Mouse (Mus musculus) kidney, adult 11 months (tissue): ENCODE results near the gene Cntnap5a.

Experiments used
- DNase-seq: peaks from one replicate; pipeline ENCODE4 v3.0.0; 2022

Gene Cntnap5a

DNA sequence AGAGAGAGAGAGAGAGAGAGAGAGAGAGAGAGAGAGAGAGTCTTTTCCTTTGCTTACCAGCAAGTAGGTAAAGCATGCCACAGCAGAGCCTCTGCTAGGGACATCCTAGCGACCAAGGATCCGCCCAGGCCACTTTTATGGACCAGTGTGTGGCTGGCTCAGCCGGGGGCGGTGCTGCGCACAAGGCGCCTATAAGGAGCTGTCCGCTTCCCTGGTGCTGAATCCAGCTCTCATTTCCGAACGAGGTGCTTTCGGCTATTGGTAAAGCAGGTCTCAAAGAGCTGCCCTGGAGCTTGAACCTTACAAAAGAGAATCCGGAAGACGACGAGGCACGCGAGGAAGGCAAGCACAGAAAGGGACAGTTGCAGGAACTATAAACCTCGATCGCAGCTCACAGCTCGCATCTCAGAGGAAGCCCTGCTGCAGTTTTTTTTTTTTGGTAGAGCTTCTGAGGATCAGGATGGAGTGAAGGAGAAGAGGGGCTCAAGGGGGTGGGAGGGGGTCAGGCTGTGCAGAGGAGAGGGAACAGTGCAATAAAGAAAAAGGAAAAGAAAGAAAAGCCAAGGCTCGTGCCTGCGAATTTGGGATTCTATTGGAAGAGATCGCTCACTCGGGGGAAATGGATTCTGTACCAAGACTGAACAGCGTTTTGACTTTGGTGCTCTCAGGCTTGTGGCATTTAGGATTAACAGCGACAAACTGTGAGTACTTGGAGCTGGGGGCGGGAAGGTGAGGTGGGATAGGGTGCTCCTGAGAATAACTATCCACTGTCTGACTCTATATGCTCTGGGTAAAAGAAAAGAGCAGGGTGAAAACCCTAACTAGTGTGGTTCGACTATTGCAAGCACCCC lies at the start of gene Cntnap5a:
Gene Cntnap5a, plus strand, starts transcription at position 239 of the 851 bp plus-strand sequence.
- peak; percentile 9 for DNase-seq

DNA sequence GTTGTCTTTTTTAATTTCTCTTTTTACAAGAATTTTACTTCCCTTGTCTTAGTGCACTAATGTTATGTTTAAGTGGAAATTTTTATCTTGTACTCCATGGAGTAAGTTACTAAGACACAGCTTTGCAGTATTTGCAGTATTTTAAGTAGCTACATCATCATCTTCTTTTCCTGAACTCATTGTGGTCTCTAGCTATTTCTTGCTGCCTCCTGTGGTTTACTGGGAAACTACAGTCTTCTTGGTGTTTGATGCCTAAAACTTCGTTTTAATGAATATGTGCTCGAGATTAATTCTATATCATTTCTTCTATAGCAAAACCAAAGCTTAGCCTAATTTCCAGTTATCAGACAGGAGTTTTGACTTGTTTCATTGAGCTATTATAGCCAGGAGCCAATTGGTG lies 37.6 kb upstream of the Cntnap5a start:
- no peak for DNase-seq

DNA sequence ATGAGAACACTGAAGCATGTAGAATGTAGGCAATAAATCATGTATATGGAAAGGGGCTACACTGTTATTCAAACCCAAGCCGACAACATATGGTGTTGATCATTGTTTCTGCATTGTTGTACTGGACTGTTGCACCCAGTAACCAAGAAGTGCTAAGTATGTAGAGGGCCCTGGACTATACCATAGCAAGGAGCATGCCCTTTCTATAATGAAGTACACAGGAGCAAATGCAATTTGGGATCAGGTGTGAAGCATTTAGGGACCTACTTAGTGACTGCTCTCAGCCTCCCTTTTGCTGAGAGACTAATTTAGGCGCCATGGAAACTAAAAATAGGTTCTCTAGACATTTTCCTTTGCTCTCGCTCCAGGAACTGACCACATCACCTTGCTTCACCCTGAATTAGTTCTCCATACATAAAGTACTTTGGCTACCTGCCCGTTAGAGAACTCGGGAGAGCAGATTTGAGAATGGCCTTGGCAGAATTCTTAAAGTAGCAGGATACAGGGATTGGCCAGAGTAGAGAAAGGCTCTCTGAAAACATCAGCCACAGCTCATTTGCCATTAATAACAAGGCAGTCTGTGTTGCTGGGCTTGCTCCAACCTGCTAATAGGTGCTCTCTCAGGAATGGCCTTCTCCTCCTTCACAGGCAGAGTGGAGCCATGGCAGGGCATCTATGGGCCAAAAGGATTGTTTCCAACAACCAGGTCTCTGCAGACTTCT lies 26.1 kb upstream of the Cntnap5a start:
- peak; percentile 2 for DNase-seq

DNA sequence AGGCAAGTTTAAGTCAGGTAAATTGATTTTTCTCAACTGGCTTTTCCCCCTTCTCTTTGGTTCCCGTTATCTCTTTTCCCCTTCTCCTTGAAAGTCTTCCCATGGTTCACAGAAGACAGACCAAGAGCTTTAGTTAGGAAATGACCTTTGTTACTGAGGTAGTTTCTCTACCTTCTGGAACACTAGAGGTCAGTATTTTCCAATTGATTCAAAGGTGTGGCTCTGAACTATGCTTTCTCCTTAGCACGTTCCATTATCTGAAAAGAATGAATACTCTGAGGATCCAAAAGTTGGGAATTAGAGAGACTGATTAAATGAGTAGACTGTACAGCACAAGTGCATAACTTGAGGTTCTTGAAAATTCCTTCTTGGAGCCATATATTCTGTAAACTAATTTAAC lies 1.9 kb downstream of the Cntnap5a start:
- DNase-seq = no peak

DNA sequence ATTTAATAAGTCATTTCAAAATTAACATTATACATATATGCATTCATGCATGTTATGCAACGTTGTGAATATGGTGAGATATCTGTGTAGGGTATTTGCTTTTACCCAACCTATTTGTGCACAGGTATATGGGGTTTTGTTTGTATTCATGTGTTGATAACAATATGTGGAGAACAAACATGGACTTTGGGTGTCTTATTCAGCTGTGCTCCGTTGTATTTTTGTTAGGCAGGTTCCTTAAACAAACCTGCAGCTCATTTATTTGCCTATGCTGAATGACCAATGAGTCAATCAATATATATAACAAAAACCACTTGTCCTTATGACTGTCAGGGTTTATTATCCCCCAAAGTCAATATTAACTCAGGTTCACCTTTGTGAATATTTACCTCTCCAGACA lies 15.2 kb downstream of the Cntnap5a start:
- no peak for DNase-seq

DNA sequence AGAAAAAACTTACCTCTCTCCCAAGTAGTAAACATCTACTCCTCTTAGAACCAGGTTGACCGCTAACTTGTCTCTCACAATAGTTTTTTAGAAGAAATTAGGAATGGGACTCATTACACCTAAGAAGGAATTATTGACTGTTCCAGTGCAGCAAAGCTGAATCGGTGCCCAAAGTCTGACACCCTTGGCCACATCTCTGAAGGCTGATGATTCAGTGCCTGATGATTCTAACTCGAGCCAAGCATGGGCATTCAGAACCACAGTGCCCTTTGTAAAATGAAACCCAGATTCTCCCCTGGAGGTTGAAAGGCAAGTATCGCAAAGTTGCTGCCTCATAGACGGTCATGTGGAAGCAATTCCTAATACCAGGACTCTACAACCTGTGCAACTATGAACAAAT lies 58.0 kb downstream of the Cntnap5a start:
- no peak for DNase-seq

DNA sequence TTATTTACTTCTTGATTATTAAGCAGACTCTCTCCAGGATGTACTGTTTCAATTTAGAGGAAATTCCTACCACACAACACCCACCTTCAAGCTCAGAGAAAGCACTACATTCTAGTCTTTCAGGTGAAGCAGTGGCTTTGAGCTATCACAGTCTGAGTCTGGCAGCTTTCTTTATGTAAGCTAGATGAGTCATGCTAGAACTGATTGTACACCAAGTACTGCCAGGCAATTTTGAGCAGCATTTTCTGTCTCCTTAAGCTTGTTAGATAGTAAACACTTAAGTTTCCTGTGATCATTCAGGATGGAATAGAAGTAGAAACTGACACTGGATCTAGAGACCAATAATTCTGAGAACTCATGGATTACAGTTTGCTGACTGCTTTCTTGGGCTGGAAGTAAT lies 61.0 kb downstream of the Cntnap5a start:
- DNase-seq = no peak

DNA sequence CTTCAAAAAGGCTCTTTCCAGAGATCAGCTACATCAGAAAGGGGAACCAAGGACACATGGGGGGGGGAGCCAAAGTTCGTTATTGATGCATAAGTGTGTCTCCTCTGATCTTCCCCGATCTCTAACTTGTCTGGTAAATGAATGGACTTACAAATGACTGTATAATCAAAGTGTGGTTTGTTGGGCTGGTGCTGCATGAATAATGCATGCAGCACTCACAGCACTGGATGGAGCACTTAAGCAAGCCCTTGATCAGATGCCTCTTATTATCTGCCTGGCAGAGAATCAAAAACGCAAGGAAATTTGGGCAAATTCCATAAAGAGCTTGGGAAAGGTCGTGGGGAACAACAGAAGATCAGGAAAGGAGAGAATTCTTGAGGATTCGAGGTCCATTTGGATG lies 100.2 kb downstream of the Cntnap5a start:
- DNase-seq = no peak

DNA sequence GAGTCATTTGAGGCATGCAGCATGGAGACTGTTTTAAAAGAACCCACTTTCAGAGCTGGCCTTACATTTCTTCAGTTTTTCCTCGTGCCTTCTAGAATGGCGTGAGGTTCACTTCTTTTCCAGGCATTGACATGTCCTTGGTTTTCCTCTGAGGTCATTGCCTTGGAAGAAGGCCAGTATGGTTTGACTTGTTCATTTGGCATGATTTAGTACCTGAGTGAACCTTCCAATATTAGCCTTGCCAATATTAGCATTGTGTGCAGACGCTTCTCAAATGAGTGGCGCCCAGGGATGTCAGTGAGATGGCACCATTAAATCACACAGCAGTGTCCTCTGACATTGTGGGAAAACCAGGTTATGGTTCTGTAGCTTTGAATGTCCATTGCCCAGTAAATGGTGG lies 158.0 kb downstream of the Cntnap5a start:
- DNase-seq = no peak

DNA sequence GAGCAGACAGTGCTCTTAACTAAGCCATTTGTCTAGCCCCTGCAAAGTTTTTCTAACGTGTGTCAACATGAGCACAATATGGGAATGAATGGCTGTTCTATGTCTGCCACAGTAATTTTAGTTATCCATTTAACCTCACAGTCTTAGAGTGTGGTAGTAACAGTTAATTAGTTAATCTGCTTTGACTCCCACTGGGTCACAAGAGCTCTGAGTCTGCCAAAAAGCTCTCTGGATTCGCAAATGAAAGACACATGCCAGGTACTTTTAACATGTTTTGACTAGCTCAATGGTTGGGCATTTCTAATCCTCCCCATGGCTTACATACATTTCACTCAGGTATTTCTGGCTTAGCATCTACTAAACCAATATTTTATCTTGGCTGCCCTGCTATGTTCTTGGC lies 163.0 kb downstream of the Cntnap5a start:
- no peak for DNase-seq

DNA sequence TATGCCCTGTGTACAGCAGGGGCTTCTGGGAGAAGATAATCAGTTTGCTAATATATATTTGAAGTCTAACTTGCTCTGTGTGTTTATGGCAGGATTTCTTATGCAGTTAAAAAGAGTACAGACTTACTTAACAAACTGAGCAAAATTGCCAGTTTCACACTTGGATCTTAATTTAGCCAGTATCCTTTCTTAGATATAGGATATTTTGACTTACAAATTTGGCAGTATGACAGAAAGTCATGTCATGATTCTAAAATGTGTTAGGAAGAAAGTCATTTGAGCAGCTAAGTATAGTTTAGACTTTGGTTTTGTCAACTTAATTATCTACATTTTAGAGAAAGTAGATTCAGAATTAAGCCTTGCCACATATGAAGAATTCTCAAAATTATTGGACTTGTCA lies 167.7 kb downstream of the Cntnap5a start:
- DNase-seq = no peak

DNA sequence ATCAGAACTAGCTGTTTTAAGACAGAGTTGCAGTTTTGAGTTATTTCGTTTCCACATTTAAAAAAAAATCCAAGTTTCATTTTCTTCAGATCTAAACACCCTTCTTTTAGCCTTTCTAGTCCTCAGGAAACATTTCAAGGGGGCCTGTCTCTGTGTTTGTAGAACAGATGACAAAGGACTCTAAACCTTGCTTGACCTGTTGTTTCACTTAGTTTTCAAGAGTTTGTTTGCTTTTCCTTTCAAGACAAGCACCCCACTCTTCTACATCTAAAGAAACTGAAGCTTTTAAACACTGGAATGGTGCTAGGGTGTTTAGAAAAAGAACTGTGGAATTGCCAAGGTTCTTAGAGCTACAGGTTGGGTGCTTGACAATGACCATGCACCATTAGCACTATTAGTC lies 233.8 kb downstream of the Cntnap5a start:
- DNase-seq = no peak

DNA sequence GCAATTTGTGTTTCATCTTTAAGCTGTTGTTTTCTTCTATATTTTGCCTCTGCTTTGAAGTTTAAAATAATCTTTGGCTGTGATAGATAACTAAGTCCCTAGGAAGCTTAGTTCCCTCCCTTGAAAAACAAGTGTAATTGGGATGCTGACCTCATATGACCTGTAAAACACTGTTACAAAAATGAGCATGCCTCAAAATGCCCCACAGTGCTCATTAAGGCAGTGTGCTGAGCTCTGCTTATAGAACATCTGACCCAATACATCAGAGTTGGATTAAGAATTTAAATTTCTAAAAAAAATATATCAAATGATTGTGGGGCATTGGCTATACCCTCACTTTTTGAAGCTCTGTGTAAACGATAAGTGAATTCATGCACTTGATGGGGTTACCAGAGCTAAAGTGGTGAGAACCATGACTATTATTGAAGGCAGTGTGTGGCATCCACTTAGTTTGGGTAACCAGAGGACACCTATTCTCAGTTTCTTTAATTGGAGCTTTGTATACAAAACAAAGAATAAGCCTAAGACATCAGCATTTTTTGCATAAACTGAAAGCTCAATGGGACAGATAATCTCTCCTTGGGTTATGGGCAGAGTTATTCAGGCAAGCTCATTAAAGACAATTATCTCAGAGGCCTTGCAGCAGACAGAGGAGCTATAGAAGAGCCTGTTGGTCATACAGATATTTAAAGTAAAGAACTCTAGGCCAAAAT lies 241.6 kb downstream of the Cntnap5a start:
- DNase-seq = no peak

DNA sequence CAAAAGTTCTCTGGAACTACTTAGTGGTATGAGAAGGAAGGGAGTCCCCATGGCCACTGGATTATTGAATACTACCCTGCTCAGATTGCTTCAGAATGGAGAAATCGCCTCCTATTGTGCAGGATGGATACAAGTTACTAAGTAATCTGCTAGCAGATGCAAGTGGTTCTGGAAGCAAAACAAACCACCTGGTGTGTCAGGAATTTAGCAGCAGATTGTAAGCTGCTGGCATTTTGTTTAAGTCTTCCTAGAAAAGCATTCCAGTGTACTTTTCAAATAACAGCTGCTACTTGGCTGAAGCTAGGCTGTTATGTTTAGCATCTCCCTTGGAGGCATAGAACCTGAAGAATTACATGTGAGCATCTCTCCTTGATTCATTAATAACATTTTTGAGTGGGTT lies 247.5 kb downstream of the Cntnap5a start:
- DNase-seq = no peak

DNA sequence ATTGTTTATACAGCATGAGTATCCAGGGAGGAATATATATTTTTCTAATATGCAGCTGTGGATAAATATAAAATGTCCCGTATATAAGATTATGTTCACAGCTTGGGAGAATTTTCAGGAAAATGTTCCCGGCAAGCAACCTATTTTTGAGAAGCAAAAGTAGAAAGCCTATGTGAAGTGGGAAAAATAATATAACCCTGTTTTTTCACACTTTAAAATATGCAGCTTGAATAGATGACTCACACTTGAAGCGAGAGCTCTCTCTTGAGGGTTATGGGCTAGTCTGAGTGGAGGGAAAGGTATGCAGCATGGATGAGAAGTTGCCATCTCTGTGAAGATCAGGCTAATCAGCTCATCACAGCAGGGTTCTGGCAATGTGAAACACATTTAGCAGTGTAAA lies 261.3 kb downstream of the Cntnap5a start:
- DNase-seq = no peak

DNA sequence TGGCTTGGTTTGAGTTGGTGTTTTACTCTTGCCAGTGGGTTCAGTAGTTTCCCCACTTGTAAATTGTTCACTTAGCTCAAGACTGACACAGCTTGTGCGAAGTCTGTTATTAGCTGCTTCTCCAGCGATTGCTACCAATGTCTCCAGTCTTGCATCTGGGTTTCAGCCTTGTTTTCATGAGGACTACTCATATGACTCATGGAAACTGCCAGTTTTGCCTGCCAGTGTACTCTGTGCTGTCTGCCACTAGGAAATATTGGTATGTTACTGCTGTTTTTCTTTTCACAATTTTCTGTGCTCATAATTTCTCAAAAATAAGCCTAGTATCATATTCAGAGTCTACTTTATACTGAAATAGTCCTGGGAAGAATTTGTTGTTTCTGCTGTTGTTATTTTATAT lies 272.0 kb downstream of the Cntnap5a start:
- DNase-seq = no peak

DNA sequence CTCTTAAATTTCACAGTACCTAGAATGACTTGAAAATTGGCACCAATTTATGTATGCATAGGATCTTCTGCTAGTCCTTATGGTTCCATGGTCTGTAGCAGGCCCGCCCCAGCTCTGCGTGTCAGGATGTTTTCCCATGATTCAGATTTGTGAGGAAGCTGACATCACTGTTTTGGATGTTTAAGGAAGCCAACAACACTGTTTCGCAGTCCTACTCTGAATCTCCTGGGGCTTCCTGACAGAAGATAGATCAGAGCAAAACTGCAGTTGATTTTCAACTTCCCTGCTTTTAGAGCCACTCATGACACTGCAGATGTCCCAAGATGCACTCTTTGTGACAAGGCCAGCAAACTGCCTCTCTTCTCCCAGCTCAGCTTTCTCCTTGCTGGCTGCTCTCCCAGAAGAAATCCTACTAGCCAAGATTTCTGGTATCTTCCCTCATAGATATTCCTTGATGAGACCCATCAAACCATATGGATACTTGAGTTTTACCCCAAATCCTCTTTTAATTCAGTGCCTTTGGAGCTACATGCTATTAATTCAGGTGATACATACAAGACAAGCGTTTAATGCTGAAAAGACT lies 280.5 kb downstream of the Cntnap5a start:
- DNase-seq = no peak

DNA sequence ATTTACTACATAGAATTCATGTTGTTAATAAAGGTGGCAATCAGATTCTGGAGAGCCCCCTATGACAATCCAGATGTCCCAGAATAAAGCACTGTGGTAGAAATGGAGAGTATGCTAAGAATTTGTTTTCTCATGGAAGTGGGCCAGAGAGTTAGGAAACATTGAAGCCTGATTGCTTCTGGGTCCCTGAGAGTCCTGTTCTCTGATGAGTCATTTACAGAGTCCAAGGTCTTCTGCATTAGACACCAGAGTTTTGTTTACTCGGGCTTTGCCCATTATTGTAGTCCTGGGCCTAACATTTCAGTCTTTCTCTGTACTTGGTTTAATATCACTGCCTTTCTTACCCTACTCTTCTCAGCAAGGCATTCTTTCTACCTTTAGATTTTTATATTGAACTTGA lies 305.6 kb downstream of the Cntnap5a start:
- no peak for DNase-seq

DNA sequence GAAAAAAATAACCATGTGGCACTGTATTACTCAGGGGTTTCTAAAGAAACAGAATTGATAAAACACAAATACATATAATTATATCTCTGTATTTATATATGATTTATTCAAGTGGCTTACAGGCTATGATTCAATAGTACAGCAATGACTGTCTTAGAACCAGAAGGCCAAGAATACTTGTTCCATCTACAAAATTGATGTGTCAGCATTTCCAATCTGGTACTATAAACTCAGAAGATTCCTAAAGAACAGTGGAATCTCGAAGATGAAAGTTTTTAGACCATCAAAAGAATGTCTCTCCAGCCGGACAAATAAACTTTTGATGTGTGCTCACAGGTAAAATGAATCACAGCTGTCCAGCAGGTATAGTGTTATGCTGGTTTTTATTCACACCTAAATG lies 331.2 kb downstream of the Cntnap5a start:
- DNase-seq = no peak

DNA sequence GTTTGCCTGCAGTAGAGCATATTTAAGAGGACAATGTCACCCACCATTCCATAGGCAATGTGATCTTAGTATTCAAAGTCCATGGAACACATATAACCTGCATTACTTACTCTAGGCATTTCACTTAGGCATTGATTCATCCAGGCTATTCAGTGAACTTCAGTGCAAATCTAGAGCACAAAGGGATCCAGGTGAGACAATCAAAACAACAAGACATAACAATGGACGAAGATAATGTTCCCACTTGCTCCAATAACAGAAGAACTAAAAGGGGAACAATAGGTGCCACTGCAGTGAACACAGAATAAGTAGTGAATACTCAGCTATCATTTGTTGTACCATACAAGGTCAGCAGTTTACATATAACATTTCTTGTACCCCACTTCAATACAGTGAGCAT lies 345.1 kb downstream of the Cntnap5a start:
- DNase-seq = no peak

DNA sequence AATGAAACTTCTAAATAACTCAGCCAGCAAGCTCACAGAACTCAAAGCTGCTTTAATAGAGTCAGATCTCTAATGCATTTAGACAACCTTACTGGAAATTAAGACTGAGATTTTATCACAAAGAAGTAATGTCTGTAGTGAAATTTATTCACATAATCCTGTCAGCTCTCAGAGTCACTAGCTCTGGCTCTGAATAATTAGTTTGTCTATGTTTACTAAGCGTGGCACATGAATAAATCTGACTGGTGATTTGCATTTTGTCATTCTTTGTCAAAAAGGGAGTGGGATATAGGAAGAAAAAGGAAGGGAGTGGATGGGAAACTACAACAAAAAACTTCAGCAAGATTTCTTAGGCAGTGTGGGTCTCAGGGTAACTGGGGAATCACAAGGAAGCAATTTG lies 351.3 kb downstream of the Cntnap5a start:
- no peak for DNase-seq

DNA sequence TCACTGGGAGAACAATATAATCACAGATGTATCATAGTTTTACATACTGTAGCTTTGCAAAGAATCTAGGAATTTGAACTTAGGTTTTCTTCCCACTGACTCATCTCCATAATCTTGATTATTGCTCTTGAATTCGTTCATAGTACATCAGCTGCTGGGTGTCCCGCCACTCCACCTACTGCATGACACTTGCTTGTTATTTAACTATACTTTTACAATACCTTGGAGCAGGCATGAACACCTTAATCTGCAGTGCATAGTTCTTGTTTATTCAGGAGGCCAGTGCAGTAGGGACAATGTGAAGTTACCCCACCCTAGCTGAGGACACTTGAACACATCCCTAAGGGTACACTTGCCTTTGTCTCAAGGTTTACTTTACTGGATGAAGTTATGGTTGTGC lies 352.3 kb downstream of the Cntnap5a start:
- no peak for DNase-seq

DNA sequence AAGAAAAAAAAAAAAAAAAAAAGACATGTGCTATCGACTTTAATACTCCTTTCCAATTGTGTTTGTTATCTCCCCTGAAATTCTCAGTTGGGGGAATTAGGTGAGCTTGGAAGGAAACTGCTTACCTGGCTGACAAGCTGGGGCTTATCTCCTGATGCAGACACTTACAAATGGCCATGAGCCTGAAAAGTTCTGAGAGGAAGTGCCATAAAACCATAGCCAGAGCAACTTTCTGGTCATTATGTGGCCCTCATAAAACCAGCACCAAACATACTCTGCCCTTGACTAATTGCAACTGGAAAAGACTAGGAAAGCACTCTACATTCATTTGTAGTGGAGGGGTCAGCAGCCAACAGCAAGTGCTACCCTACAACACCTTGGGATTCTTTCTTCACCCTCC lies 359.5 kb downstream of the Cntnap5a start:
- DNase-seq = no peak
